Mouse (Mus musculus): ENCODE measurements at regions not wholly inside any gene's neighbourhood (a gene's known extent, or its start where the extent isn't known, plus 50 kb on each side); places are given as distances from the start of the nearest gene placed in this dataset.

DNA sequence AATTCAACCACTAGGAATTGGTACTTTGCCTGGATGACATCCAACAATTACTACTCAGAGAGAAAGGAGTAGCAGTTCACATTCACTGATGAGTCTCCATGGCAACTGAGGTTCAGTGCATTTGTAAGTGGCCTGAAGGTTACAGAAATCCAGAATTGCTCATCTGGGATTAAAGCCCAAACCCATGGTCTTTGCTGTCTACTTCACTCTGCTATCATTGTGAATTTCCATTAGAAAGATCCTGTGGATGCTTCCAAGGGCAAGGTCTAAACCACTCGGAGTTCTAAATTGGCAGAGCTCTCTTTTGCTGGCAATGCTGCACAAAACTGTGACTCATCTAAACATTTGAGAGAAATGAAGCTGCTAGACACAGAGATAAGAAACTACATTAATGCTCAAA lies 319.9 kb upstream of the Tbl1x start:
- Histone ChIP-seq H3K4me3 (no peak overlapping the region), H3K36me3 (ENCODE audit: control insufficient read depth, insufficient read depth, low read length) (no peaks in the 10 kb centered on the region), H3K27me3 (ENCODE audit: control insufficient read depth, insufficient read depth, low read length) (no peaks in the 10 kb centered on the region), H3K27ac (no peak overlapping the region), H3K9ac (ENCODE audit: low read depth, low read length) (no peak overlapping the region), H3K79me2 (replicated peaks; ENCODE audit: control insufficient read depth, insufficient read depth, low read length) (no peaks in the 10 kb centered on the region), H3K4me1 (ENCODE audit: control insufficient read depth, insufficient read depth, low read length) (no peaks in the 10 kb centered on the region)
- DNase-seq: no peak
- WGBS: 60% methylated on average over 1 of the region's 1 CpGs
- TF ChIP-seq POLR2A (IDR thresholded peaks at IDR 0.05; ENCODE audit: insufficient read depth, low read depth, low read length) (no peak), CTCF (IDR thresholded peaks at IDR 0.05) (no peak), EP300 (IDR thresholded peaks at IDR 0.05; ENCODE audit: insufficient read depth, low read depth, low read length) (no peak)
- intact Hi-C loops (cut with DNase I): no loop called here

DNA sequence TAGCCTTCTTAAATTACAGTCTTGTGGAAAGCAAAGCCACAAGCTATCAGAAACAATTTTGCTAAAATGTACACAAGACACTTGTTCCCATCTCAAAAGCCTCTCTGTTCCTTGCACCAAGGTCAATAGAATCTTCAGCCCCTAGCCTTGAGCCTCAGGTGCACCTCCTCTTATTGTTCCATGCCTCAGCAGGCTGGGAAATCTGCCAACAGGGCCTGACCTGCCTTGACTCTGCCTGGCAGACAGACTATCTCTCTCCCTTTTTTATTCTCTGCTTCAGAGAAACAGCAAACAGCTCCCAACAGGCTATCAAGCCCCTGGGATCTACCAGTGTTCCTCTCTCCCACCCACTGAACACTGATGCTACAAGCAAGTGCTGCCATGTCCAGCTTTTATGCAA lies 302.1 kb upstream of the Tbl1x start:
- DNase-seq: peak; percentile 2 to 19
- intact Hi-C loops (cut with DNase I): no loop called here
- no peak overlapping the region for H3K27ac ChIP-seq
- no peak overlapping the region for H3K9ac ChIP-seq (ENCODE audit: low read depth, low read length)
- no peak for TF ChIP-seq CTCF (IDR thresholded peaks at IDR 0.05)
- H3K4me1 ChIP-seq (ENCODE audit: control insufficient read depth, insufficient read depth, low read length): no peaks in the 10 kb centered on the region
- H3K4me3 ChIP-seq: no peak overlapping the region
- H3K79me2 ChIP-seq (replicated peaks; ENCODE audit: control insufficient read depth, insufficient read depth, low read length): no peaks in the 10 kb centered on the region
- no peaks in the 10 kb centered on the region for H3K27me3 ChIP-seq (ENCODE audit: control insufficient read depth, insufficient read depth, low read length)
- no peaks in the 10 kb centered on the region for H3K36me3 ChIP-seq (ENCODE audit: control insufficient read depth, insufficient read depth, low read length)

DNA sequence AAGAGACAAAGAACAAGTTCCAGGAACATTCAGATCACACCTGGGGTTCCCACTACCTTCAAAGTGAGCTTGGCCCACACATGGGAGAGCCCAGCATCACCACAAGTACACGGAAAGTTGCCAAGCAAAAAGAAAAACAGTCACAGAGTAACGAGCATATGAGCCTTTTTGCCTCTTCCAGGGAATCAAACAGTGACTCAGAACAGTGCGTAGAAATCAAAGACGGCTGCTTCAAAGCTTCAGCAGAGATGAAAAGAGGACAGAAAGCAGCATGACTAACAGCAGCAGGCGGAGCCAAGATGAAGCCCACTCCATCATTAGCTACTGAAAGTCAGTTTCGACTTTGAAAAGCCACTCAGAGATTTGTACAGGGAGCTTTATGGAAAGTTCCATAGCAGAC lies 291.5 kb upstream of the Tbl1x start:
- 64% methylated on average over 6 of the region's 6 CpGs for WGBS
- intact Hi-C loops (cut with DNase I): no loop called here
- H3K27ac ChIP-seq: no peak overlapping the region
- H3K79me2 ChIP-seq (replicated peaks; ENCODE audit: control insufficient read depth, insufficient read depth, low read length): no peaks in the 10 kb centered on the region
- H3K9ac ChIP-seq (ENCODE audit: low read depth, low read length): no peak overlapping the region
- H3K4me1 ChIP-seq (ENCODE audit: control insufficient read depth, insufficient read depth, low read length): no peaks in the 10 kb centered on the region
- no peak overlapping the region for H3K4me3 ChIP-seq
- H3K27me3 ChIP-seq (ENCODE audit: control insufficient read depth, insufficient read depth, low read length): no peaks in the 10 kb centered on the region
- H3K36me3 ChIP-seq (ENCODE audit: control insufficient read depth, insufficient read depth, low read length): no peaks in the 10 kb centered on the region
- no peak for DNase-seq
- no peak for TF ChIP-seq CTCF (IDR thresholded peaks at IDR 0.05)
- no peak for TF ChIP-seq POLR2A (IDR thresholded peaks at IDR 0.05; ENCODE audit: insufficient read depth, low read depth, low read length)

All from heart, adult 2 months (tissue).